Mouse (Mus musculus): ENCODE measurements around the gene 1700001P01Rik. TPM values are rescaled to one million over a fixed set of nuclear protein-coding genes. Genes with fewer than 3 reads are reported as not detected.

1700001P01Rik gene
- total RNA-seq, 2 experiments from 2014 or later, result not detected

GRCm38 (mm10) chr11:97811569-97812362 lies 36.0 kb upstream of the 1700001P01Rik start:
- no peak for ATAC-seq (replicated peaks; ENCODE audit: low FRiP score, low TSS enrichment, poor library complexity, severe bottlenecking)

- no peak for ATAC-seq (replicated peaks; ENCODE audit: low FRiP score, low TSS enrichment, poor library complexity, severe bottlenecking)
Observed at GRCm38 (mm10) chr11:97810970-97811369, 35.3 kb upstream of the 1700001P01Rik start.

GRCm38 (mm10) chr11:97810356-97810755 lies 34.6 kb upstream of the 1700001P01Rik start:
- peak; percentile 53 for ATAC-seq (replicated peaks; ENCODE audit: low FRiP score, low TSS enrichment, poor library complexity, severe bottlenecking)

- ATAC-seq (replicated peaks; ENCODE audit: low FRiP score, low TSS enrichment, poor library complexity, severe bottlenecking), result no peak
Observed at GRCm38 (mm10) chr11:97809235-97810121, 33.8 kb upstream of the 1700001P01Rik start.

- ATAC-seq (replicated peaks; ENCODE audit: low FRiP score, low TSS enrichment, poor library complexity, severe bottlenecking), result no peak
Observed at GRCm38 (mm10) chr11:97808621-97809234, 33.0 kb upstream of the 1700001P01Rik start.

- no peak for ATAC-seq (replicated peaks; ENCODE audit: low FRiP score, low TSS enrichment, poor library complexity, severe bottlenecking)
Observed at GRCm38 (mm10) chr11:97808093-97808492, 32.4 kb upstream of the 1700001P01Rik start.

GRCm38 (mm10) chr11:97807626-97808025 lies 31.9 kb upstream of the 1700001P01Rik start:
- ATAC-seq (replicated peaks; ENCODE audit: low FRiP score, low TSS enrichment, poor library complexity, severe bottlenecking), result no peak

- no peak for ATAC-seq (replicated peaks; ENCODE audit: low FRiP score, low TSS enrichment, poor library complexity, severe bottlenecking)
Observed at GRCm38 (mm10) chr11:97806613-97806964, 30.9 kb upstream of the 1700001P01Rik start.

- no peak for ATAC-seq (replicated peaks; ENCODE audit: low FRiP score, low TSS enrichment, poor library complexity, severe bottlenecking)
Observed at GRCm38 (mm10) chr11:97805662-97806612, 30.2 kb upstream of the 1700001P01Rik start.

- no peak for ATAC-seq (replicated peaks; ENCODE audit: low FRiP score, low TSS enrichment, poor library complexity, severe bottlenecking)
Observed at GRCm38 (mm10) chr11:97804841-97805661, 29.3 kb upstream of the 1700001P01Rik start.

GRCm38 (mm10) chr11:97803847-97804246 lies 28.1 kb upstream of the 1700001P01Rik start:
- ATAC-seq (replicated peaks; ENCODE audit: low FRiP score, low TSS enrichment, poor library complexity, severe bottlenecking), result no peak

- no peak for ATAC-seq (replicated peaks; ENCODE audit: low FRiP score, low TSS enrichment, poor library complexity, severe bottlenecking)
Observed at GRCm38 (mm10) chr11:97802495-97802894, 26.8 kb upstream of the 1700001P01Rik start.

GRCm38 (mm10) chr11:97802194-97802470 lies 26.4 kb upstream of the 1700001P01Rik start:
- ATAC-seq (replicated peaks; ENCODE audit: low FRiP score, low TSS enrichment, poor library complexity, severe bottlenecking), result no peak

- no peak for ATAC-seq (replicated peaks; ENCODE audit: low FRiP score, low TSS enrichment, poor library complexity, severe bottlenecking)
Observed at GRCm38 (mm10) chr11:97801409-97802193, 25.9 kb upstream of the 1700001P01Rik start.

- ATAC-seq (replicated peaks; ENCODE audit: low FRiP score, low TSS enrichment, poor library complexity, severe bottlenecking), result no peak
Observed at GRCm38 (mm10) chr11:97800691-97801408, 25.1 kb upstream of the 1700001P01Rik start.

- ATAC-seq (replicated peaks; ENCODE audit: low FRiP score, low TSS enrichment, poor library complexity, severe bottlenecking), result peak; percentile 59
Observed at GRCm38 (mm10) chr11:97799994-97800690, 24.4 kb upstream of the 1700001P01Rik start.

All from megakaryocyte-erythroid progenitor cell, adult 5-6 weeks (primary cell).